Mouse (Mus musculus): ENCODE measurements around the gene Sft2d1.

Gene Sft2d1

GRCm38 (mm10) chr17:8310838-8311614, at the start of gene Sft2d1:
Gene Sft2d1, plus strand, starts transcription at chr17:8311102.
- DNase-seq (ENCODE audit: low spot score in 2 of 2) = peak; percentile 92 to 96

DNA sequence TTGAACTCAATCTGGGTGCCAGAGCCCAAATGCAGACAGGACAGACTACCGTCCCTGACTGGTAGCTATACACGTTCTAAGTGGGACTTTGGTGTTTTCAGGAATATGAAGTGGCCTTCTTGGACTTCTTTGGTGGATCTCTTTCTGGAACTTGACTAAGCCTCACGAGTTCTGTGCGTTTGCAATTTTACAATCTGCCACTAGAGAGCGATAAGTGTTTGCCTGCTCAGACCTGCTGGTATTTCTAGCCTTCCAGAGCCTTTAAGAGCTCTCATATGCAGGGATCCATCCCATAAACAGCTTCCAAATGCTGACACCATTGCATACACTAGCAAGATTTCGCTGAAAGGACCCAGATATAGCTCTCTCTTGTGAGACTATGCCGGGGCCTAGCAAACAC, 46.3 kb upstream of the Sft2d1 start:
- peak in 1 of 2 experiments; percentile 47 for DNase-seq (ENCODE audit: low spot score in 2 of 2)

DNA sequence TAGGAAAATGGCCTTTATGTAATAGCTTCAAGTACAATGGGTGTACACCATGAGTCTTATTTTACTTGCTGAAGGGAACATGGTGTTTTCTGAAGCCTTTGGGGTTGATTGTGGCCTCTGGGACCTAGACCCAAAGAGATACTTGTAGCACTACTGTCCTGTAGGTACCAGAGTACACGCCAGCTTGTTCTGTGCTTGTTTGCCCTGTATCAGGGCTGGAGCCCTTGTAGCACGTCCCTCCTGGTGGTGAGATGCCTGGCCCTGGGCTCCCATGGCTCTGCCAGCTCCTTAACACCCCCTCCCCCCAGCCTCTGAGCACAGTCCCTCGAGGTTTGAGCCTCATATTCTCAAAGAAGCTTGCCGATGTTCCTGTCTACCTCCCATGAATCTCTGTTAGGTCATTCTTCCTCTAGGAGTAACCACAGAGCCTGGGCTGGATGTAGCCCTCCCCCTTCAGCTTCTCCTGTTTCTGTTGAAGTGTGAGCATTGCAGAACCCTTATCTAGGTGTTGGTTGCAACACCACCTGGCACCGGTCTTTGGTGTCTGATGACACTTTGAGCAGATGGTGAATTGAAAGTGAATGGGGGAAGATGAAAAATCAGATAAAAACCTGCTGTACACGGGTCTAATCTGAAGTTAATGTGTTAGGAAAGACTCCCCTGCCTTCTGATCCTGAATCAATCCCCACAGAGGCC, 38.7 kb upstream of the Sft2d1 start:
- DNase-seq (ENCODE audit: low spot score in 2 of 2) = no peak

- no peak for DNase-seq (ENCODE audit: low spot score in 2 of 2)
Measured at GRCm38 (mm10) chr17:8272951-8273350, 38.0 kb upstream of the Sft2d1 start.

- DNase-seq (ENCODE audit: low spot score in 2 of 2) = no peak
Measured at GRCm38 (mm10) chr17:8276071-8276470, 34.8 kb upstream of the Sft2d1 start.

DNA sequence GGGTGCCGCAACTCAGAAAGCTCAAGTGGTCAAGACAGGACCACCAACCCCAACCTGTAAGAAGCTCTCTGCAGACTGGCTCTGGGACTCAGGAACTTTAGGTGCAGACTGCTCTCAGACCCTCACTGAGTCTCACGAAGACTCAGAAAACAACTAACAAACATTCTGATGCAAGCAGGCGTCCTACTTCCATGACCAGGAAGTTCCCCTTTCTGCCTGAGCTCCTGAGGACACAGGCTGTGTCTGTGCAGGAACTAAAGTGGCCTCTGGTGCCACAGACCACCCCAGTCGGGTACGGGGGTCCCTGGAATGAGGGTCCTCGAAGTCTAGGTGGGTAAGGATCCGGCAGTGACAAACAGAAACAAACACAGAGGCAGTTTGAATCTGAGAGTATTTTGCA, 34.2 kb upstream of the Sft2d1 start:
- DNase-seq (ENCODE audit: low spot score in 2 of 2) = no peak

- no peak for DNase-seq (ENCODE audit: low spot score in 2 of 2)
Measured at GRCm38 (mm10) chr17:8277266-8277665, 33.6 kb upstream of the Sft2d1 start.

GRCm38 (mm10) chr17:8278356-8278755, 32.5 kb upstream of the Sft2d1 start:
- no peak for DNase-seq (ENCODE audit: low spot score in 2 of 2)

DNA sequence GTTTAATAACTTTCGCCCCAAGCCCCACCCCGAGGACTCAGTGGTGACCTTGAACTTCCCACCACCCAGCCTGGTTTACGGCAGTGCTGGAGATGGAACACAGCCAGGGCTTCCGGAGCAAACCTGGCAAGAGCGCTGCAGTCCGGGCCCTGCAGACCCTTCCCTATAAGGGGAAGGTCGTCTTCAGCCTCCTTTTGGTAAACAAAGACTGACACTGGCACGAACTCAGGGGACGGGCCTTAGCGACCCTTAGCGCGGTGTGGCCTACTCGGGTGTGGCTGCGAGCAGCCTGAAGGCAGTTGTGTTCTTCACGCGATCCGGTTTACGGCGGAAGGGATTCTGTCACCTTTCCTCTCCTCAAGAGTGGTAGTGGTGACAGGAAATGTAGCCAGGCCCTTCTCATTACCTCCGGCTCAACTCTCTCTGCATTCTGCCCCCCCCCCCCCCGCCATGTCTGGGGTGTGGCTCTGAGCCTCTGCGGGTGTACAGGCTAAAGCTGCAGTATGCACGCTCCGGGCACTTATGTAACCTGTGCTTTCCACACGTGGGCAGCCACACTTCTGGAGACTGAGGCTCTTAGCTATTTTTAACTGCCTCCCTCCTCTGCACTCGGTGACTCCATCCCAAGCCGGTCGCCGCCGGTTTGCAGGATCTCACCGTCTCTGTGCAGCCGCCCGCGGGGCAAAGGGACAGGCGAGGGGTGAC, 27.9 kb upstream of the Sft2d1 start, which contains the start of gene Mpc1:
Mpc1 (plus strand) TSS at position 84 of the 705 bp plus-strand sequence.
- DNase-seq (ENCODE audit: low spot score in 2 of 2) = peak; percentile 47 to 50

- peak; percentile 93 to 94 for DNase-seq (ENCODE audit: low spot score in 2 of 2)
Measured at GRCm38 (mm10) chr17:8283526-8284253, 27.2 kb upstream of the Sft2d1 start.

- peak in 1 of 2 experiments; percentile 31 for DNase-seq (ENCODE audit: low spot score in 2 of 2)
Measured at GRCm38 (mm10) chr17:8284254-8284661, 26.6 kb upstream of the Sft2d1 start.

DNA sequence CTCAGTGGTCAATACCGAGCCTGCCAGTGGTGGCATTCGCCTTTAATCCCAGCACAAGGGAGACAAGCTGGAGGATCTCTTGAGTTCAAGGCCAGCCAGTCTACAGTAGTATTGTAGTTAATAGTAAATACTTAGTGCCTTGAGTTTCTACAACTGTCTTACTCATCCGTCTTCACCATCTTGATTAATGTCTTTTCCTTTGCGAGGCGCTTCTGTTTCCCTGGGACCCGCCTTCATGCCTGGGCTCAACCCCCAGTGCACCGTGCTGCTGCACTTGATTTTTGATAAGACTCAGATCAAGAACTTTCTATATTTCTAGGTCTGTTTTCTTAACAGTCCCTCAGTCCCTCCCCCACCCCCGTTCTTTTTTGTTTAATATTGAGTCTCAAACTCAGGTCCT, 25.8 kb upstream of the Sft2d1 start:
- no peak for DNase-seq (ENCODE audit: low spot score in 2 of 2)

- no peak for DNase-seq (ENCODE audit: low spot score in 2 of 2)
Measured at GRCm38 (mm10) chr17:8286987-8287386, 23.9 kb upstream of the Sft2d1 start.

GRCm38 (mm10) chr17:8289993-8290679, 20.8 kb upstream of the Sft2d1 start:
- DNase-seq (ENCODE audit: low spot score in 2 of 2) = no peak

- no peak for DNase-seq (ENCODE audit: low spot score in 2 of 2)
Measured at GRCm38 (mm10) chr17:8290736-8291135, 20.2 kb upstream of the Sft2d1 start.

- DNase-seq (ENCODE audit: low spot score in 2 of 2) = no peak
Measured at GRCm38 (mm10) chr17:8295825-8296224, 15.1 kb upstream of the Sft2d1 start.

DNA sequence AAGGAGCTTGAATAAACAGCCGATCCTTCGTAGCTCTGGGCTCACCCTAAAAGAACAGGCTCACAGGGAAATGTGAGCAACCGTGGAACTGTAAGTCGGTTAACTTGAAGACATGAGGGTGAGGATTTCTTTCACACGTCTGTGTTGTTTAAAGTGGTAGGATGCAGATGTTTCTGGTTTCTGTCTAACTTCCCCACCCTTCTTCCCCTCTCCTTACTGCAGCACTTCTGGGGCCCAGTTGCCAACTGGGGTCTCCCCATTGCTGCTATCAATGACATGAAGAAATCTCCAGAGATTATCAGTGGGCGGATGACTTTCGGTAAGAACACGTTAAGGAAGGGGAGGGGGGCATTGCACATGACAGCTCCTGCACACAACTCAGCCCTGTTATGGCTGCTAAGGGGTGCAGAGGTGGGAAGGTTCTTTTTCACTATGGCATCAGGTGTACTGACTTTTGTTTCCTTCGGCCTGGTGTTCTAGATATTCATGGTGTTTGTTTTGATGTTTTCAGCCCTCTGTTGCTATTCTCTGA, 14.5 kb upstream of the Sft2d1 start:
- no peak for DNase-seq (ENCODE audit: low spot score in 2 of 2)

- no peak for DNase-seq (ENCODE audit: low spot score in 2 of 2)
Measured at GRCm38 (mm10) chr17:8297746-8298145, 13.2 kb upstream of the Sft2d1 start.

DNA sequence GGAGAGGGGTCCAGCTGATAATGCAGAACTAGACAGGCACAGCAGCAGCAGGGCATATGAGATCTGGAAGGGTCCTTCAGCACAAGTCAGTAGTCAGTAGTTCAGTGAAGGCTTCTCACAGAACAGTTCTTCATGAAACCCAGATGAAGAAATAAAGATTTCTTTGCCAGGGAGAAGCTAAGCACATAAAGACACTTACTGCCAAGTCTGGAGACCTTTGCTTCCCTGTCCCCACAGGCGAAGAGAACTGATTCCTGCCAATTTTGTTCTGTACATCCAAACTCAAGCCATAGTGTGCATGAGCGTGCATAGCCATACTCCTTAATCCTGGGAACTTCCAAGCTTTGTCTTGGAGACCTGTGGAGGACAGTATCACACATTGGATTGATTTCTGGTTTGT, 12.6 kb upstream of the Sft2d1 start:
- no peak for DNase-seq (ENCODE audit: low spot score in 2 of 2)

DNA sequence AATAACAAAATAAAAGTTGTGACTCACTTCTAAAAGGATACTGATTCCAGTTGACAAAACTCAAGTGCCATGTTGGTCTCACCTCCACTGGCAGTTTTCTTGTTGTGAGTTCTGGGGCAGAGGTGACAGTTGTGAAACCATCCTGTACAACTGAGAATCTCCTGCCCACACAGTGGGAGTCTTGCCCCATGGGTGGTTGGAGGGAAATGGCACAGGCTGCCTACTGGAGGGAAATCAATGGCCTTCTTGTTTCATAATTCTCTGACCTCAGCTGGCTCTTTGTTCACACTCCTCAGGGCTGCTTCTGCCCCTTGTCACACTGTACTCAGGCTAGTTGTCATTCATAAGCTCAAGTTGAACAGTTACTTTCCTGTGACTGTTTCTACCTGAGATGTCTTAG, 11.4 kb upstream of the Sft2d1 start:
- no peak for DNase-seq (ENCODE audit: low spot score in 2 of 2)

DNA sequence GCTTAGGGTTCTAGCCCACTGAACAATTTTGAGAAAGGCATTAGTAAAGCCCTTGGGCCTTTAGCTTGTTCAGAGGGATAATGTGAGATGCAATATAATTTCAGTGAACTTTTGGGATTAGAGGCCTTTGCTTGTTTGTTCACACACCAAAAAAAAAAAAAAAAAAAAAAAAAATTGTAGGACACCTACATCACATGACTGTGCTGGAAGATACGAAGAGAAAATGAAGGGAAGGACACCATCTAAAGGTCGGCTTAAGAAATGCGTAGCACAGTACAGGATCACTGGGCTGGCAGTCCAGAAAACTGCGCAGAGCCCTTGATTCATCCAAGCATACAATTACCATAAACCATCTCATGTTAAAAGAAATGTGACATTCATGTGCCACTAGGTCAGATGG, 9.4 kb upstream of the Sft2d1 start:
- DNase-seq (ENCODE audit: low spot score in 2 of 2) = no peak
